Mouse (Mus musculus) ZHBTc4 (cell line): ENCODE measurements at regions not wholly inside any gene's neighbourhood (a gene's known extent, or its start where the extent isn't known, plus 50 kb on each side); places are given as distances from the start of the nearest gene placed in this dataset.

Source experiments
- DNase-seq: peaks from one replicate; pipeline ENCODE4 v3.0.0-alpha.2; 2011; ENCODE audit warnings: low read depth, low spot score

- DNase-seq, result peak; percentile 53
These were observed 136.1 kb upstream of the Cdkn2b start for GRCm38 (mm10) chr4:89446765-89447487.

GRCm38 (mm10) chr4:89446156-89446716 lies 135.4 kb upstream of the Cdkn2b start:
- DNase-seq, result no peak

GRCm38 (mm10) chr4:89445214-89446155 lies 134.6 kb upstream of the Cdkn2b start:
- DNase-seq, result no peak

GRCm38 (mm10) chr4:89442526-89442925 lies 131.7 kb upstream of the Cdkn2b start:
- DNase-seq, result peak; percentile 53

GRCm38 (mm10) chr4:89440821-89441220 lies 130.0 kb upstream of the Cdkn2b start:
- DNase-seq, result no peak

- DNase-seq, result no peak
These were observed 129.5 kb upstream of the Cdkn2b start for GRCm38 (mm10) chr4:89440326-89440725.

- DNase-seq, result no peak
These were observed 127.8 kb upstream of the Cdkn2b start for GRCm38 (mm10) chr4:89438665-89439064.

- no peak for DNase-seq
These were observed 125.9 kb upstream of the Cdkn2b start for GRCm38 (mm10) chr4:89436764-89437163.

GRCm38 (mm10) chr4:89434152-89434551 lies 123.3 kb upstream of the Cdkn2b start:
- no peak for DNase-seq

- DNase-seq, result no peak
These were observed 122.7 kb upstream of the Cdkn2b start for GRCm38 (mm10) chr4:89433528-89433927.

- DNase-seq, result no peak
These were observed 120.7 kb upstream of the Cdkn2b start for GRCm38 (mm10) chr4:89431520-89431919.

- DNase-seq, result no peak
These were observed 117.6 kb upstream of the Cdkn2b start for GRCm38 (mm10) chr4:89428465-89428864.

- peak; percentile 10 for DNase-seq
These were observed 116.8 kb upstream of the Cdkn2b start for GRCm38 (mm10) chr4:89427345-89428293.

GRCm38 (mm10) chr4:89425916-89426315 lies 115.1 kb upstream of the Cdkn2b start:
- DNase-seq, result no peak

GRCm38 (mm10) chr4:89421694-89422354 lies 111.0 kb upstream of the Cdkn2b start:
- DNase-seq, result no peak

- DNase-seq, result no peak
These were observed 110.0 kb upstream of the Cdkn2b start for GRCm38 (mm10) chr4:89420868-89421267.

- DNase-seq, result no peak
These were observed 108.7 kb upstream of the Cdkn2b start for GRCm38 (mm10) chr4:89419507-89419906.

GRCm38 (mm10) chr4:89405624-89406167 lies 94.9 kb upstream of the Cdkn2b start:
- no peak for DNase-seq

GRCm38 (mm10) chr4:89403151-89403550 lies 92.3 kb upstream of the Cdkn2b start:
- no peak for DNase-seq

- no peak for DNase-seq
These were observed 91.5 kb upstream of the Cdkn2b start for GRCm38 (mm10) chr4:89402324-89402723.
